Mouse (Mus musculus) G1E (cell line): ENCODE measurements around the gene Cdh3. TPM values are rescaled to one million over a fixed set of nuclear protein-coding genes. Genes with fewer than 3 reads are reported as not detected.
"Not testable (repeated sequence)": the region's sequence is repeated elsewhere in the genome, so short reads cannot be mapped to it uniquely, and the experiment has no call there.

Source experiments
- ATAC-seq: 2 replicates; pipeline ENCODE4 v1.8.0; 2016; ENCODE audit warnings: mild to moderate bottlenecking; ENCODE audit not compliant: insufficient number of reproducible peaks, poor library complexity, low FRiP score, severe bottlenecking; ENCODE audit errors: extremely low read depth
- DNase-seq: peaks from one replicate; pipeline ENCODE4 v3.0.0; 2012; ENCODE audit warnings: low spot score
- H3K27me3 ChIP-seq: 2 replicates; pipeline ENCODE4 v1.6.1; 2012; ENCODE audit warnings: mild to moderate bottlenecking, low read length, inconsistent platforms; ENCODE audit not compliant: insufficient read depth
- H3K36me3 ChIP-seq: replicated peaks from 2 replicates; pipeline ENCODE3; 2012; ENCODE audit warnings: mild to moderate bottlenecking, inconsistent platforms
- H3K4me1 ChIP-seq: 2 replicates; pipeline ENCODE4 v1.6.1; 2012; ENCODE audit warnings: low read depth, low read length, inconsistent platforms, mixed read lengths; ENCODE audit not compliant: insufficient read depth
- H3K4me3 ChIP-seq: 2 replicates; pipeline ENCODE4 v1.5.1; 2012; ENCODE audit warnings: low read depth, mild to moderate bottlenecking, inconsistent platforms, low read length, moderate library complexity, mixed read lengths
- H3K9me3 ChIP-seq: replicated peaks from 2 replicates; pipeline ENCODE4 v1.6.1; 2012; ENCODE audit warnings: inconsistent platforms
- CTCF ChIP-seq: IDR thresholded peaks from 2 replicates; pipeline ENCODE4 v1.5.1; 2012; ENCODE audit warnings: low read depth, low read length, inconsistent platforms, mixed read lengths
- GATA1 ChIP-seq: IDR thresholded peaks from 2 replicates; pipeline ENCODE4 v1.6.1; 2012; ENCODE audit warnings: borderline replicate concordance, low read length, inconsistent platforms, mixed read lengths
- GATA2 ChIP-seq: IDR thresholded peaks from 2 replicates; pipeline ENCODE4 v1.6.1; 2012; ENCODE audit warnings: low read depth, low read length, inconsistent platforms, borderline replicate concordance
- POLR2AphosphoS5 ChIP-seq: IDR thresholded peaks from 2 replicates; pipeline ENCODE4 v1.6.1; 2012; ENCODE audit warnings: low read depth, low read length, inconsistent platforms; ENCODE audit not compliant: insufficient replicate concordance
- TAL1 ChIP-seq: conservative IDR thresholded peaks from 2 replicates; pipeline ENCODE4 v1.6.1; 2012; ENCODE audit warnings: low read depth, low read length, inconsistent platforms, mixed read lengths
- polyA plus RNA-seq: library from polyadenylated mRNA; stranded (reverse); fragments of >175 nt; gene quantifications from 2 replicates; pipeline ENCODE4 v1.2.3, GENCODE M21; 2012
- total RNA-seq, 2 experiments: library from RNA; stranded (forward) in 1 of 2; stranded (reverse) in 1 of 2; fragments of 200-1000 nt in 1 of 2; fragments of >200 nt in 1 of 2; fragmentation: Nextera tagmentation in 1 of 2; gene quantifications; 2 replicates each; pipeline ENCODE4 v1.2.3; 2014 to 2017

The Cdh3 gene
- total and polyA plus RNA-seq, 3 experiments, result 0.05 TPM; not detected in 2

GRCm38 (mm10) chr8:106559844-106560243, 49.2 kb downstream of the Cdh3 start:
- H3K36me3 ChIP-seq, result no peaks in the 10 kb centered on the region
- no peak for TF ChIP-seq GATA2
- H3K4me3 ChIP-seq, result no peak overlapping the region
- no peaks in the 10 kb centered on the region for H3K9me3 ChIP-seq
- no peaks in the 10 kb centered on the region for H3K4me1 ChIP-seq
- no peak for ATAC-seq
- peaks cover 3% of the 10 kb centered on the region for H3K27me3 ChIP-seq
- DNase-seq, result no peak

- Histone ChIP-seq H3K9me3 (no peaks in the 10 kb centered on the region), H3K4me1 (no peaks in the 10 kb centered on the region), H3K4me3 (no peak overlapping the region), H3K27me3 (peaks cover 3% of the 10 kb centered on the region), H3K36me3 (no peaks in the 10 kb centered on the region)
- DNase-seq (peak; percentile 7), ATAC-seq (no peak)
- TF ChIP-seq CTCF (peak; percentile 55), POLR2AphosphoS5 (no peak), GATA1 (no peak), GATA2 (no peak)
Observed at GRCm38 (mm10) chr8:106561097-106561865, 50.6 kb downstream of the Cdh3 start.

GRCm38 (mm10) chr8:106563691-106564182, 53.0 kb downstream of the Cdh3 start:
- no peak for DNase-seq
- Histone ChIP-seq H3K4me1 (no peaks in the 10 kb centered on the region), H3K36me3 (no peaks in the 10 kb centered on the region), H3K4me3 (no peak overlapping the region), H3K9me3 (no peaks in the 10 kb centered on the region), H3K27me3 (peaks cover 3% of the 10 kb centered on the region)
- TF ChIP-seq POLR2AphosphoS5 (no peak), CTCF (no peak), TAL1 (no peak), GATA2 (no peak)
- no peak for ATAC-seq

GRCm38 (mm10) chr8:106569006-106569405, 58.3 kb downstream of the Cdh3 start:
- DNase-seq, result no peak
- H3K4me3 ChIP-seq, result no peak overlapping the region
- TF ChIP-seq TAL1 (no peak), GATA2 (no peak), POLR2AphosphoS5 (no peak), GATA1 (no peak), CTCF (no peak)
- no peak for ATAC-seq
- no peaks in the 10 kb centered on the region for H3K27me3 ChIP-seq
- H3K9me3 ChIP-seq, result no peaks in the 10 kb centered on the region
- no peaks in the 10 kb centered on the region for H3K4me1 ChIP-seq
- H3K36me3 ChIP-seq, result no peaks in the 10 kb centered on the region

GRCm38 (mm10) chr8:106570386-106570785, 59.7 kb downstream of the Cdh3 start:
- TF ChIP-seq GATA2, result no peak
- TF ChIP-seq GATA1, result no peak
- TF ChIP-seq POLR2AphosphoS5, result no peak
- TF ChIP-seq TAL1, result no peak
- no peak for TF ChIP-seq CTCF
- ATAC-seq, result no peak
- no peaks in the 10 kb centered on the region for H3K4me1 ChIP-seq

GRCm38 (mm10) chr8:106571551-106572172, 61.0 kb downstream of the Cdh3 start:
- ATAC-seq, result no peak
- H3K9me3 ChIP-seq, result no peaks in the 10 kb centered on the region

More at GRCm38 (mm10) chr8:106570386-106570785, 59.7 kb downstream of the Cdh3 start:
- Histone ChIP-seq H3K36me3 (no peaks in the 10 kb centered on the region), H3K27me3 (0 out of 2 replicates have a peak, but pooled peaks cover 2% of the 10 kb centered on the region), H3K9me3 (no peaks in the 10 kb centered on the region), H3K4me3 (no peak overlapping the region)
- DNase-seq, result no peak

GRCm38 (mm10) chr8:106572175-106572574, 61.5 kb downstream of the Cdh3 start:
- H3K36me3 ChIP-seq, H3K9me3 ChIP-seq, ATAC-seq, H3K4me3 ChIP-seq, H3K27me3 ChIP-seq, DNase-seq, H3K4me1 ChIP-seq: not testable (repeated sequence)

More at GRCm38 (mm10) chr8:106571551-106572172, 61.0 kb downstream of the Cdh3 start:
- H3K4me1 ChIP-seq, result no peaks in the 10 kb centered on the region
- 0 out of 2 replicates have a peak, but pooled peaks cover 4% of the 10 kb centered on the region for H3K27me3 ChIP-seq
- TF ChIP-seq POLR2AphosphoS5, result no peak
- no peaks in the 10 kb centered on the region for H3K36me3 ChIP-seq
- no peak for DNase-seq
- no peak overlapping the region for H3K4me3 ChIP-seq

- H3K27me3 ChIP-seq, ATAC-seq, H3K4me3 ChIP-seq, H3K36me3 ChIP-seq, DNase-seq, H3K9me3 ChIP-seq, H3K4me1 ChIP-seq: not testable (repeated sequence)
Observed at GRCm38 (mm10) chr8:106573168-106573567, 62.5 kb downstream of the Cdh3 start, which contains the start of gene Gm10073. TSS of gene Gm10073 (minus strand) at chr8:106573461.
